Mouse (Mus musculus) liver, adult 2 months (tissue): ENCODE data around the gene Myl9.

ENCODE experiments used
- CTCF ChIP-seq: fragments of 200-500 bp; IDR thresholded peaks from 2 replicates; pipeline ENCODE4 v1.5.1; 2011; ENCODE audit warnings: low read depth, low read length, control low read depth
- POLR2A ChIP-seq: fragments of 200-500 bp; IDR thresholded peaks from 2 replicates; pipeline ENCODE4 v1.6.1; 2011; ENCODE audit warnings: low read length, control low read depth; ENCODE audit not compliant: insufficient read depth; ENCODE audit errors: extremely low read depth

DNA sequence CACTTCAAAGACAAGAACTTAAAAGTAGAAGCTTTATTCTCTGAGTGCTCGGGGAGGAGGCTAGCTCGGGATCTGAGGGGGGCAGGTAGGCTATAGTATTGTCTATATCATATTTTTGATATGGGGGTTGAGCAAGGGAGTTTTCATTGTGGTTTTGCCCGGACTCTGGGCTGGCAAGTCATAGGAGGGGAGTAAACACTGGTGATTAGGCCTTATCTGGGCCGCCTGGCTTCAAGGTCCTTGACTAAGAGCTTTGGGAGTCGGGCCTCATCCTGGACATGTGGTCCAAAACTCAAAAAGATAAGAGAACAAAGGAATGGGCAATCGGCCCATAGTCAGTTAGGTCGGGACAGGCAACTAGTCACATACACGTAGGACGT lies 8.1 kb downstream of the Myl9 start:
- TF ChIP-seq CTCF = no peak
- TF ChIP-seq POLR2A = no peak
